ENCODE assay signal across 23 mouse cellular contexts in the genomic region with DNA sequence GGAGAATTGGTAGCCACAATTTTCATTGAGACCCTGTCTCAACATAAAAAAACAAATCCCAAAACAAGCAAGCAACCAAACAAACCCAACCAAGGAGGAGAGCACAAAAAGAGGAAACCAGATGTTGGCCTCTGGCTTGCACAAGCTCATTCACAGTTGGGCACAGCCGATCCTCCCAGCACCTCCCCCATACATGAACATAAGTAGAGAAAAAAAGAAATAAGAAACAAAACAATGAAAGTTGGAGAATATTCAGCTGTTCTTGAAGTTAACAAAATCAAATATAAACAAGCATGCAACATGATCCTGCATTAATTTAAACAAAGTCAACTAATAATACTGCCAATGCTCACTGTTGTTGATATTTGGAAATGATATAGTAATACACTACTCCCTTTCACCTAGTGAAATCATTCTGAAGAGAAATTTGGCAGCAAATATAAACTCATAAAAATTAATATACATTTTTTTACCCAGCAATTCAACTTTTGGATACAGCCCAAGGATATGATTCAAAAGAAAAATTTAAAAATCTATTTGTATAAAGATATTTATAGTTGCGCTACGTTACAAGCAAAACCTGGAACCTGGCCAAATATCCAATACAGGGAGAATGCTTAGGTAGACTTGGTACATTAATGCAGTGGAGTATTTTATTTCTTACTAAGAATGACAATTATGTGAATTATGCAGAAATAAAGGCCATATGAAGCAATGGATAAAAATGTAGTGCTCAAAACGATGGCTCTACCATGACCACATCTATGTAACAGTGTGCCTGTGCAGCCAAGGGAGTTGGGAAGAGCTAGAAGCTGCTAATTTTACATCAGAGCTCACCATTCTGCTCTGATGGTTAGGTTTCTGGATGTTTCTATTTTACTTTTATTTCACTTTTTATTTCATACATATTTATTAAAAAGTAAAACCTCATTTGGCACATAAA.
DNase-seq lines count a peak whose midpoint lies in the region; ATAC-seq and TF ChIP-seq lines count a peak whose summit lies in the region.
"Had no signal": no experiment of that assay in that cellular context is flagged by ENCODE, and none has a peak within 500 bp of the region (broad histone marks: within the 10 kb centered on the region; RNA-seq: fewer than 3 reads in every experiment).

No protein-coding gene starts in this region.

- H3K9ac ChIP-seq in intestine, embryonic 15.5 days: no peak overlapping the region
- H3K9ac ChIP-seq in intestine, postnatal 0 days (ENCODE audit: low read depth, low read length): no peak overlapping the region
- no peak overlapping the region for H3K9ac ChIP-seq in lung, embryonic 15.5 days
- H3K9ac ChIP-seq: forebrain, embryonic 13.5 days; neural tube, embryonic 15.5 days had no signal

- H3K27ac ChIP-seq in intestine, embryonic 15.5 days: no peak overlapping the region
- H3K27ac ChIP-seq in intestine, postnatal 0 days (ENCODE audit: low read depth, low read length): no peak overlapping the region
- peak overlapping the region; percentile 83 for H3K27ac ChIP-seq in lung, embryonic 15.5 days
- H3K27ac ChIP-seq: forebrain, embryonic 13.5 days; heart, embryonic 10.5 days; hindbrain, embryonic 10.5 days; hindbrain, postnatal 0 days; left cerebral cortex, adult 2 months; midbrain, embryonic 10.5 days; neural tube, embryonic 15.5 days had no signal

- no peaks in the 10 kb centered on the region for H3K4me1 ChIP-seq in intestine, embryonic 15.5 days (replicated peaks)
- H3K4me1 ChIP-seq in intestine, postnatal 0 days (replicated peaks; ENCODE audit: control insufficient read depth, insufficient read depth, low read length): no peaks in the 10 kb centered on the region
- peaks cover 24% of the 10 kb centered on the region for H3K4me1 ChIP-seq in lung, embryonic 15.5 days
- H3K4me1 ChIP-seq: forebrain, embryonic 13.5 days; heart, embryonic 10.5 days; hindbrain, embryonic 10.5 days; midbrain, embryonic 10.5 days; neural tube, embryonic 15.5 days had no signal

- H3K36me3 ChIP-seq in intestine, embryonic 15.5 days: no peaks in the 10 kb centered on the region
- no peaks in the 10 kb centered on the region for H3K36me3 ChIP-seq in intestine, postnatal 0 days (ENCODE audit: control insufficient read depth, insufficient read depth)
- H3K36me3 ChIP-seq in lung, embryonic 15.5 days: no peaks in the 10 kb centered on the region
- H3K36me3 ChIP-seq: heart, embryonic 10.5 days; hindbrain, embryonic 10.5 days; midbrain, embryonic 10.5 days; neural tube, embryonic 15.5 days had no signal

- ATAC-seq in intestine, embryonic 15.5 days: peak; percentile 39; the same call in 1 of the 2 replicates
- ATAC-seq in intestine, postnatal 0 days: no peak
- peak; percentile 81 for ATAC-seq in lung, embryonic 15.5 days (ENCODE audit: borderline replicate concordance, extremely low read depth, low FRiP score, low TSS enrichment)
- ATAC-seq: activated CD4-positive, CD25-positive, alpha-beta regulatory T cell, adult 4 months; forebrain, embryonic 13.5 days; hindbrain, postnatal 0 days had no signal

- 47% methylated on average over 4 of the region's 4 CpGs for WGBS in intestine, embryonic 15.5 days
- 56% methylated on average over 4 of the region's 4 CpGs for WGBS in intestine, postnatal 0 days
- 29% methylated on average over 4 of the region's 4 CpGs for WGBS in lung, embryonic 15.5 days

- H3K9me3 ChIP-seq in intestine, embryonic 15.5 days: no peaks in the 10 kb centered on the region
- H3K9me3 ChIP-seq in intestine, postnatal 0 days (ENCODE audit: control insufficient read depth): no peaks in the 10 kb centered on the region
- no peaks in the 10 kb centered on the region for H3K9me3 ChIP-seq in lung, embryonic 15.5 days
- H3K9me3 ChIP-seq: forebrain, embryonic 13.5 days; heart, embryonic 10.5 days; hindbrain, embryonic 10.5 days; midbrain, embryonic 10.5 days; neural tube, embryonic 15.5 days had no signal

- no peak for TF ChIP-seq POLR2A in brain, embryonic 14.5 days (IDR thresholded peaks at IDR 0.05; ENCODE audit: borderline replicate concordance, extremely low read depth, insufficient read depth, insufficient read length, poor library complexity, severe bottlenecking)

- TF ChIP-seq CTCF in intestine, postnatal 0 days (IDR thresholded peaks at IDR 0.05; ENCODE audit: low read depth): no peak
- TF ChIP-seq CTCF in brain, embryonic 14.5 days (IDR thresholded peaks at IDR 0.05; ENCODE audit: borderline replicate concordance, extremely low read depth, insufficient read depth, insufficient read length): no peak

- DNase-seq in cerebellum, postnatal 10 days: peak; percentile 6 to 29
- no peak for DNase-seq in cerebellum, adult 11-12 months
- no peak for DNase-seq in lung, adult 18-20 months
- DNase-seq in brain, embryonic 14.5 days (ENCODE audit: low read depth): peak; percentile 20
- no peak for DNase-seq in gastrocnemius, adult 18-20 months (ENCODE audit: low spot score)
- DNase-seq: adrenal gland, adult 8-10 months; cerebellum, adult 9-10 months; gastrocnemius, postnatal 10 days; heart, postnatal 10 days; kidney, adult 2 months; right cerebral cortex, adult 18-20 months; right cerebral cortex, postnatal 4 days had no signal

- no peak overlapping the region for H3K4me3 ChIP-seq in intestine, embryonic 15.5 days (replicated peaks)
- H3K4me3 ChIP-seq in intestine, postnatal 0 days (ENCODE audit: low read depth, low read length): no peak overlapping the region
- no peak overlapping the region for H3K4me3 ChIP-seq in lung, embryonic 15.5 days
- H3K4me3 ChIP-seq: forebrain, embryonic 13.5 days; heart, embryonic 10.5 days; hindbrain, embryonic 10.5 days; left cerebral cortex, adult 2 months; midbrain, embryonic 10.5 days; neural tube, embryonic 15.5 days had no signal

- no peak overlapping the region for H3K4me2 ChIP-seq in intestine, embryonic 15.5 days (replicated peaks)
- no peak overlapping the region for H3K4me2 ChIP-seq in intestine, postnatal 0 days (replicated peaks; ENCODE audit: low read depth)
- peak overlapping the region; percentile 18; the same call in 1 of the 2 replicates for H3K4me2 ChIP-seq in lung, embryonic 15.5 days
- H3K4me2 ChIP-seq: forebrain, embryonic 13.5 days; neural tube, embryonic 15.5 days had no signal

- H3K27me3 ChIP-seq in intestine, embryonic 15.5 days (replicated peaks): no peaks in the 10 kb centered on the region
- H3K27me3 ChIP-seq in intestine, postnatal 0 days (replicated peaks; ENCODE audit: control insufficient read depth, insufficient read depth, low read length): no peaks in the 10 kb centered on the region
- H3K27me3 ChIP-seq in lung, embryonic 15.5 days: no peaks in the 10 kb centered on the region
- H3K27me3 ChIP-seq: forebrain, embryonic 13.5 days; neural tube, embryonic 15.5 days had no signal

Comparison
In these comparisons a context has a peak if more than half of its experiments do, and no peak if none do; other contexts are left out.
1. DNase-seq: peak in cerebellum, postnatal 10 days (2 of 2) and brain, embryonic 14.5 days (single experiment); none in cerebellum, adult 11-12 months (single experiment), lung, adult 18-20 months (0 of 2) and gastrocnemius, adult 18-20 months (single experiment).